Mouse (Mus musculus): Measurements from ENCODE around the gene Actg2.

Gene Actg2

GRCm38 (mm10) chr6:83512495-83512894 is 23.6 kb downstream of the Actg2 start:
- DNase-seq (ENCODE audit: low spot score), result peak; percentile 60

DNA sequence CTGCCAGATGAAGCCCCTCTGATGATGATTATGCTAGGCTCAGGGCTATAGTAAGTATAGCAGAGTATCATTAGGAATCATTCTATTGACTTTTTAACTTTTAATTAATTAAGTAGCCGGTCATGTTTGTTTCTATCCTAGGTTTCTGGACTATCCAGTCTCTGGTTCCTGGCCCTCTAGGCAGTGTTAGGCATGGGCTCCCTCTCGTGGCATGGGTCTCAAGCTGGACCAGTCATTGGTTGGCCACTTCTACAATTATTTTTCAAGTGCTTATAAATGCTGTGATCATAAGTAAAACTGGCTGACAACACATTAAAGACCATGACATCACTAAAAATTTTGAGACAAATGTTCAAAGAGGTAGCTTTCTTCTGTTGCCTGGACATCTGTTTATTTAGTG is 25.9 kb downstream of the Actg2 start:
- no peak for DNase-seq (ENCODE audit: low spot score)

GRCm38 (mm10) chr6:83509442-83509841 is 26.6 kb downstream of the Actg2 start:
- no peak for DNase-seq (ENCODE audit: low spot score)

DNA sequence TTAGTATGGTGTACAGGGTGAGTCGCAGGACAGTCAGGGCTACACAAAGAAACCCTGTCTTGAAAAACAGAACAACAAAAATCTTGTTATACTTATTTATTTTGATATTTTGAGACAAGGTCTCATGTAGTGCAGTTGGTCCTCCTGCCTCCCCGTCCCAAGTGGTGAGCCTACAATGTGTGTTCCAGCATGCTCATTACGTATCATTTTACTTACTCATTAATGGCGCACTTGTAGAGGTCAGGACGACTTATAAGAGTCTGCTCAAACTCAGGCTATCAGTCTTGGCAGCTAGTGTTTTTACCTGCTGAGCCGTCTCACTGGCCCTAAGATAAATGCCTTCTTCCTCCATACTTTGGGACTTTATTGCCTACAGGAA is 28.9 kb downstream of the Actg2 start:
- DNase-seq (ENCODE audit: low spot score), result no peak

DNA sequence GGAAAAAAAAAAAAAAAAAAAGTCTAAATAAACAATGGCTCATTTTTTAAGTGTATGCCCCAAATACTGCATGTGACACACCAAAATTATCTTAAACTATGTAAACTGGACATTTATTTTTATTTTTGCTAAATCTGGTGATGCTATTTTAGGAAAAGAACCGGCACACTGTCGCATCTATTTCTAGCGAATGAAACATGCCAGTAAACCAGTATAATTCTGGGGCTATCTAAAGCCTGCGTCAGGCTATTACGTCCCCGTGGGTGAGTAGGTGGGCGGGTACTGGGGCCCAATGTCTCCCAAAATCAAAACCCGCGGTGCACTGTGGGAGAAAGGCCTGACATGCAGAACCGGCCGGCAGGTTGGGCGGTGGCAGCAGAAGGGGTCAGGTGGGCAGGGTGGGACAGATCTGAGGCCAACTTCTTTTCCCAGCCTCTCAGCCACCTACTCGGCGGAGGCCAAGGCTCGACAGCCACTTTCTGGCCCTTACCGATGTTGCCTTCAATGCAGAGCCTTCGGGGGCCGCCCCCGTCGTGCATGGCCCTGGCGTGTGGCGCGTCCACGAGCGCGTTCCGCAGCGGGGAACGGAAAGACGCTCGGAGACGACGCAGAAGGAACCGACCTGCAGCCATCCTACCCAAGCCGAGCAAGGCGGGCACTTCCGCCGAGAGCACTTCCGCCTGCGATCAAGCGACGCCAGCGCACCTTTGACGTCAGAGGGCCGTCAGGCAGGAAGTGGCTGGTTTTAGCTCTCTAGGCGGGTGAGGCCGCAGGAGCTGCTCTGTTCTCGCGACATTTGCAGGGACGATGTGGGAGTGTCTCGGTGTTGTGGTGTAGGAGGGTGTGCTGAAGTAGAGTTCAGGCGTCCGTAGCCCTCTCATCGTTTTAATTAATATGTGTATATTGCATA is 29.6 kb downstream of the Actg2 start, which contains the start of gene Dguok:
TSS of gene Dguok (minus strand) at position 712 of the 910 bp plus-strand sequence.
- peak; percentile 89 for DNase-seq (ENCODE audit: low spot score)

DNA sequence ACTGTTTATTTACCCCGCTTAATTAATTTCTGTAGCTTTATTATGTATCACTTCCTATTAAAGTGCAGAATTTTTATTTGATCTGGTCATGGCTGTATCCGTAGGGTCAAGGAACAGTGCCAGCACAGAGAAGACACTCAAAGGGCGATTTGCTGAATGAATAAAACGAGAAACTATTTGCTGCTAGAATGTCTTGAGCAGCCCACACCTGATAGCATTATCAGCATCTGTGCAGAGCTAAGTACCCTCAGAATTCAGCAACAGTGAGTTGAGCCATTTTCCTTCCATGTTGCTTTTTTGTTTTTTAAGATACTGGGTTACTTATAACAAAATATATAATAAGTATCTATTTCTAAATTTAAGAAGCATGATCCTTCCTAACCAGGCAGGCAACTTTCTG is 30.5 kb downstream of the Actg2 start:
- no peak for DNase-seq (ENCODE audit: low spot score)

DNA sequence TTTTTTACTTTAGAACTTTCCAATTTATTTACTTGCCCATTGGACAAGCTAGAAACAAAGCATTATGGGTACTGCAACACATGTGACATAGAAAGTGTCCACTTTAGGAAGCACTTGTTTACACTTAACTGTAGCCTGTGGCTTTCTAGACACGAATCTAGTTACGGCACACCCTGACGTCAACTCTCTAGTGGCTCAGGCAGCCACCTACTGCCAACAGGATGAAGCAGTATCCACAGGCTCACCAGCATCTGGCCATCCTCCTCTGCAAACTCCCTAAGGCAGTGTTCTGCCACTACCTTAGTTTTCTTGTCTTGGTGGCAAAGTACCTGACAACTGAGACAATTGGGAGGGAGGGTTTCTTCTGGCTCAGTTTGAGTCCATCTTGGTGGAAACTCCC is 32.7 kb downstream of the Actg2 start:
- DNase-seq (ENCODE audit: low spot score), result no peak

DNA sequence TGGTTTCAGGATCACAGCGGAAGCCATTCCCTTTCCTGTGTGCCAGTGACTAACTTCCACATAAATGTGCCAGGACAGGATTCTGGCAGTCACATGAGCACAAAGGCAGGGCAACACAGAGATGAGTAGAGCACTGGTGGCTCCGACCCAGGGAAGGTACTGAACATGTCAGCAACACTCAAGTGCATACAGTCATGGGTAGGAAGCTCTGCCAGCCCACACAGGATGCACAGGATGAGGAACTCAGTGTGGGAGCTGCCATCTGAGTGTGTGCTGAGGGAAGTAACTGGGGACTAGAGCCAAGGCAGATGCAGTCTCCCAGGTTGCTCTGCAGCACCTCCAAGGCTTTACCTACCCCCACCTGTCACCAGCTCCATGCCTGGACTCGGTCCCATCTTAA is 33.4 kb downstream of the Actg2 start:
- DNase-seq (ENCODE audit: low spot score), result no peak

GRCm38 (mm10) chr6:83501524-83502310 is 34.3 kb downstream of the Actg2 start:
- no peak for DNase-seq (ENCODE audit: low spot score)

GRCm38 (mm10) chr6:83500462-83500861 is 35.6 kb downstream of the Actg2 start:
- no peak for DNase-seq (ENCODE audit: low spot score)

DNA sequence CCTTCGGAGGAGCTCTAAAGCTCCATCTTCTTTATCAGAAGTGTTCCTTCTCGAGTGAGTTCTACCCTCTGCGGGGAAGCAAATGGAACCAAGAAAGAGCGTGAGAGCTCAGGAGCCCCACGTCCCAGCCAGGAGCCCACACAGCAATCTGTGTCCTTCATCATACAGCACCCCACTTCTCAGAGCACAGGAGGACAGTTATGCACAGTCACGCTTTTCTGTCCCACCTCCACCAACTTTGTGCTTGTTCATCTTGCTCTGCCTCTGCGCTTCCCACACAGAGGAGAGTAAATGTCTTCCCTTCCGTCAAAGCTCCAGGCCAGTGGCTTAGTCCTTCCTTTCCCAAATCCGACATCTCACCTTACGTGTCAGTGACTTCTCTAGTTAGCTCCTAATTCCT is 37.0 kb downstream of the Actg2 start:
- DNase-seq (ENCODE audit: low spot score), result no peak

GRCm38 (mm10) chr6:83496753-83497710 is 39.0 kb downstream of the Actg2 start:
- DNase-seq (ENCODE audit: low spot score), result no peak

DNA sequence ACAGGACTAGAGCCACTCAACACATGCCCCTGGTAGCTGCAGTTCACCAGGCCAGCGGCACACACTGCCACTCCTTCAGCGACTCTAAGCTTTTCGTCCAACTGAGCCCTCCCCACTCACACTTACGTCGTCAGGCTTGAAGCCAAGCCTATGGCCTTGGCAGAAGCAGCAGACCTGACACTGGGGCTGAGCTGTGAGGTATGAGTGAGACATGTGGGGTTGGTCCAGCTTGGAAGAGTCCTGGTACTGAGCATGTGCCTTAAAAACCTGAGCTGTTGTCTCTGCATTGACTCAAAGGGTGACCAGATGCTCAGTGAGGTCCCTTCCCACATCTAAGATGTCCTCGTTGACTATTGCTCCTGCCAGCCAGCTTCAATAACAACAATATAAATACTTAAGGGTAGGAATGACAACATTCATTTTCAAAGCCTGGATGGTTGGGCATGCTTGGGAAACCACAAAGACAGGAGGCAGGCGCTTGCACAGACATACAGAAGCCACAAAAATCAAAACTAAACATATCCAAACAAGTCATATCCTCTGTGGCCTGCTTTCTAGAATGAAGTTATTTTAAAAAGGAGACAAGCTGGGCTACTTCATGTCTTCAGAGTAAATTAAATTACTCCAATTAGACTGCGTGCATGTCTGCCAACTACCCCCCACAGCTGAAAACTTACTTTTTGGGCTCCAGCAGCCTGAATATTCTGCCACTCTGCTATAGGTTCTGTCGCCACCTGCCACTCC is 39.9 kb downstream of the Actg2 start:
- no peak for DNase-seq (ENCODE audit: low spot score)

GRCm38 (mm10) chr6:83490622-83491021 is 45.4 kb downstream of the Actg2 start:
- no peak for DNase-seq (ENCODE audit: low spot score)

GRCm38 (mm10) chr6:83488200-83488599 is 47.9 kb downstream of the Actg2 start:
- DNase-seq (ENCODE audit: low spot score), result no peak

- DNase-seq (ENCODE audit: low spot score), result no peak
These were observed 48.8 kb downstream of the Actg2 start for GRCm38 (mm10) chr6:83487298-83487697.

DNA sequence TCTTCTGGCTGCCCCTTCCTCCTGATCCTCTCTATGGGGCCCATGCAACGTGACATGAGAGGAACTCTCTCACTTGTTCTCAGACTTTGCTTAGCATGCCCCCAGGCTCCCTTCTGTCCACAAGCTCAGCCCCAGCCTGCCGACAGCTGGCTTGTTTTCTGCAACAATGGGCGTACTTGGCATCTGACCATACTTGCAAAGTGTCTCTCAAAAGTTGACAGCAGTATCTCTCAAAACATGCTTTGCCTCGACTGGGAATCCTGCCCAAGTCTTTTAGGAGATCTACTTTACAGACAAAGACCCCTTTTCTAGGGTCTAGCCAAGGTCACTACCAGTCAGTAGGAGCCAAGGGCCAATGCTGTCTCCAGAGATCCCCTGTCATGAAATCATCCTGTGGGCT is 50.2 kb downstream of the Actg2 start:
- no peak for DNase-seq (ENCODE audit: low spot score)

DNA sequence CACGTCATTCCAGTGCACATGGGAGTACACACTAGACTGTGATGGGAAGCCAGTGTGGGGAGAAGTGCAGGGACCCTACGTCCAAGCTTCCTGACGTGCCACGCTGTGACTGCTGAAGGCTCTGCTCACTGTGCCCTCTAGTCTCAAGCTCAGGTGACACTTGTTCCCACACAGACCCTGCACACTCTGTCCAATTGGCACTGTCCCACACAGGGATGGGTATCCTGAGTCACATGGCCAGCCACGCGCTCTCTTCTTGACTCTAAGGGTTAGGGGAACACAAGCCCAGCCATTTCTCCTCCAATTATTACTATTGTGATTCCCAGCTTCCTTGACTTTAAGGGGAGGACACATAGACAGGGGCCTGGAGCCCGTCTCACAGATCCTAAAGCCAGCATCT is 52.3 kb downstream of the Actg2 start:
- no peak for DNase-seq (ENCODE audit: low spot score)

DNA sequence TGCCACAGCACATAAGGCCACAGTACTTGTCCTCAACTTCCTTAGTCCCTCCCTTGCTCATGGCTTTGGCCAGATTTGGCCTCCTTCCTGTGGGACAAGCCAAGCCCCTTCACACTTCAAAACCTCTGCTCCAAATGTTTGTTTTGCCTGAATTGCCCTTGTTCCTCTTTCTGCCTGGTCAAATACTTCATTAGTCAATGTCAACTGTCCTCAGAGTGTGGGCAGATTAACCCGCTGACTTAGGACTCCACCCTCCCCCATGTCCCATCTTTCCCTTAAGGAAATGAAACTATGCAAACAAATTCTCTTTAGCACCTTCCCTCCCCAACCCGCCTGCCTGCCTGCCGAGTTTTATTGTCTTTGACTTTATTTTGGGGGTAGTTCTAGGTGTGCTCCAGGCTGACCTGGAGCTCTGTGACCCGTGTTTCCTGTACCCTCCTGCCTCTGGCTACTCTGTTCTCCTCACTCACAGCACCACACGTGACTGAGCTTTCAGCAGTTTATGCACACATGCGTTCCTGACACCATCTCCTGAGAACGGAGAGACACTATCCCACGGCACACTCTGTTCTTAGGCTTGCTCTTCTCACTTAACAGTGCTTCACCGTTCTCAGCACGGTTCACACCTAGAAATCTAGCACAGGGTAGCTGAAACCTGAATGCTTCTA is 53.5 kb downstream of the Actg2 start:
- DNase-seq (ENCODE audit: low spot score), result no peak

DNA sequence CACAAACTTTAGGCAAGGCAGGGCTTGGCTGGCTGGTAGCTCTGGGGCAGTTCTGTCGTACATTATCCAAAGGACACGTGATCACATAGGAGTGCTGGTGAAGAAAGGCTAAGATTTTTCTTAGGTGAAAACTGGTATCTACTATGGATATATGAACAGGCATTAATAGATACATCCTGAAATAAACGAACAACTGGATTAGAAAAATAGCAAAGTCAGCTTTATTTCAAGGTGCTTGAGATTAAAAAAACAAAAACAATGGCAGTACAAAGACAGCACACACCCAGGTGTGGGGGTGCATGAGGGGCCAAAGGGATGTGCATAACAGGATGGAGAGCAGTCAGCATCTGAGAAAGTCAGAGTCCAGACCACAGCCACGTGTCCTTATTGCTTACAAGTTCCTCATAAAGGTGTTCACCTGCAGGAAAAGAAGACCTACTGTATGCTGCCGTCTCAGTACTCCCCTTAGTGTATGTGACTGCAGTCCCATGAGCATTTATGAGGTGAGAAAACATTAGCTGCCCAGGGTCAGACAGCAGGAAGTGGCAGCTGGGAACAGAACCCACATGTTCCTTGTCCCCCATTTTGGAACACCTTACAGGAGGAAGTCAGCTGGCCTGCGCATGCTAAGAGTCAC is 55.9 kb downstream of the Actg2 start:
- no peak for DNase-seq (ENCODE audit: low spot score)

Measured in urinary bladder, postnatal 25 days (tissue).